Mouse (Mus musculus) gastrocnemius, adult 18-20 months (tissue): ENCODE data around the gene Arfrp1. TPM values are rescaled to one million over a fixed set of nuclear protein-coding genes. Genes with fewer than 3 reads are reported as not detected.
A peak's percentile ranks its signal among the peaks of the same experiment; 100 is the strongest.

ENCODE experiments used
- DNase-seq: peaks from one replicate; pipeline ENCODE4 v3.0.0; 2021; ENCODE audit warnings: low spot score
- long read RNA-seq, 2 experiments: library from polyadenylated mRNA; stranded (forward); transcript quantifications; one replicate each; pipeline ENCODE4 v2.0.0; 2021
- total RNA-seq, 2 experiments: library from RNA; stranded (reverse); gene quantifications; 2 replicates each; pipeline ENCODE4 v1.2.3; 2021

The Arfrp1 gene
- 10 to 100 TPM; 23.0 to 26.5 TPM for total RNA-seq
- long read RNA-seq, experiment 1, transcript Arfrp1-203 (8 exons, 2,447 nt), result major isoform, 12 of 28 reads
- long read RNA-seq, experiment 1, partial matches to known transcripts, result 1 of 28 reads
- long read RNA-seq, experiment 1, other reads (novel, unspliced or antisense), result 13 of 28 reads
- long read RNA-seq, experiment 2, transcript Arfrp1-203 (8 exons, 2,447 nt), result major isoform, 19 of 33 reads
- long read RNA-seq, experiment 2, partial matches to known transcripts, result 0 of 33 reads
- long read RNA-seq, experiment 2, other reads (novel, unspliced or antisense), result 10 of 33 reads

DNA sequence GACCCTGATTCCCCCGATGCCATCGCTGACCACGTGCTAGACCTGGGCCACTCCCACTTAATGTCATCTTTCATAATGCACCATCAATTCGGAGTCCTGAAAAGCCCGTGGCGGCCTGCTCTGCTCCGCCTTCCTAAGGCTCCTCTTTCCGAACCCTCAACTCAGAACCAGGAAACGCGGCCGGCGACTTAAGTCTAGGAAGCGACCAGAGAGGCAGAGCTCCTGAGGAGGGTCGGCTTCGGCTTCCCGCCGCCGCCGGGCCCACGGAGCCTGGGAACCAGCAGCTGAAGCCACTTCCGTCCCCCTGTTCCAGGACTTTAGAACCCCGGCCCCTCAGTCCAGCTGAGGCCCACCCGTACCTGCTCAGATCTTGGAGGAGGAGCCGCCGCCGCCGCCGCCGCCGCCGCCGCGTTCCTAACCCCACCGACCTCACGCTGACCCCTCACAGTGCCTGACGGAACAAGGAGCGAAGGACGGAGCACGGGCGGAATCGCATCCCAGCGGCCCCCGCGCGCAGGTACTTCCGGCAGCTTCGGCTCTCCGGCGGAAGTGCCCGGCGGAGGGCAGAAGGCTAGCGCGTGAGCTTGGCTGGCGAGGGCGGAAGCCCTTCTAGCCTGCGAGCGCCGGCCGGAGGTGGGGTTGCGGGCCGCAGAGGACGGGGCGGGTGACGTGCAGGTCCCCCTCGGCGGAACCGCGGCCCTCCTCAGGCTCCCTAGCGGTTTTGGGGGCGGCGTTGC, at the start of gene Arfrp1, which contains the start of gene Zgpat:
TSS of gene Arfrp1 (minus strand) at position 545 of the 737 bp plus-strand sequence.
TSS of gene Zgpat (plus strand) at position 69 of the 737 bp plus-strand sequence.
- DNase-seq, result peak; percentile 90

DNA sequence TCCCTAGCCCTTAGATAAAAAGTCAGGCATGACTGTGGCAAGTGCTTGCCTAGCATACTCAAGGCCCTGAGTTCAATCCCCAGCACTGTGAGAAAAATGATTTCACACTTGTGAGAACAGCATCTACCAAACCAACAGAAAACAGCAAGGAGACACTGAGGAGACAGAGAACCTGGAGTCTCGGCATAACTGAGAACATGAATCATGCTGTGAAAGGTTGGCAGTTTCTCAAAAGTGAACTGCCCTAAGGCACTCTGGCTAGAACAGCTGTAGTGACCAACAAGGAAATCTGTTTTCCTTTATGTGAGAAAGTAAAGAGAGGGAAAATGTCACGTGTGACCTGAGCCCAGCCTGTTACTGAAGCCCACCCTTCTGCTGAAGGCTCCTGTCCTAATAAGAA, 47.9 kb upstream of the Arfrp1 start:
- no peak for DNase-seq

DNA sequence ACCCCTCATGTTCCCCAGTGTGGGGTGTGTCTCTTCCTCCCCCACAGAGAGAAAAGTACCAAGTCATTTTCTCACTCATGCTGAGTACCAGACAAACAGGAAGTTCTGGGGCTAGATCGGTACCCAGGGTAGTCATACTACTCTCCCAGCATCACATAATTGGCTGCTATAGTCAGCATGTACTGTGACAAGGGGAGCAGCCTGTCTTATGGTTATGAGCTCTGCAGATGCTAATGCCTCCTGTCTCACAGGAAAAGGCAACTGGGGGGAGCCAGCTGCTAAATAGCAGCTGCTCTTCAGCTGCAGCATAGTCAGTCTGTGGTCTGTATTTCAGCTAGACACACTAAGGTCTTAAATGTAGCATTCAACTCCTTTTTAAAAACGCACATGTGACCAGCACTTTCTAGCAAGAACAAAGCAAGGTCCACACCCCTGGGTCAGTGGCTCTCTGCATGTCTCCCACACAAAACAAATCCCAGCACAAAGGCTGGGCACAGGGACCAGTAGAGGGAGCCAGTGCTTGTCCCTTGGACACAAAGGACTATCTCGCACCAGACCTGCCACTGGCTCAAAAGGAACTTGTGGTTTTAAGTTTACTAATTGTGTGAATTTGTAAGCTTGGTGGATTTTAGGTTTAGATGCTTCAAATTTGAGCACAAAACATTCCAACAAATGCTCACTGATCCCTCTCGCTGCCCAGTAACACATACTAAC, 45.7 kb upstream of the Arfrp1 start:
- peak; percentile 70 for DNase-seq

DNA sequence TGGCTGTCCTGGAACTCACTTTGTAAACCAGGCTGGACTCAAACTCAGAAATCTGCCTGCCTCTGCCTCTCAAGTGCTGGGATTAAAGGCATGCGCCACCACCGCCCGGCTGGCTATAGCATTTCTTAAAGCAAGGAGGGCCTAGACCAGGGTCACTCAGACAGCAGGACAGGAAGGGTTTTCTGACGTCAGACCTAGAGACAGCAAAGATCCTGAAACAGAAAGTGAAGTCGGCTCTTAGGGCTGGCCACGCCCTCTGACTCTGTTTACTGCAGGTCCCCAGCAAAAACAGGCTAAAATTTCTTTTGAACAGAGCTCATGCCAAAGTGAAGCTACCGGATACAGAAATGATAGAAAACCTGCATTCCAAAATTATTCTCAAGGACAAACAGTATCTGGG, 44.4 kb upstream of the Arfrp1 start:
- no peak for DNase-seq

DNA sequence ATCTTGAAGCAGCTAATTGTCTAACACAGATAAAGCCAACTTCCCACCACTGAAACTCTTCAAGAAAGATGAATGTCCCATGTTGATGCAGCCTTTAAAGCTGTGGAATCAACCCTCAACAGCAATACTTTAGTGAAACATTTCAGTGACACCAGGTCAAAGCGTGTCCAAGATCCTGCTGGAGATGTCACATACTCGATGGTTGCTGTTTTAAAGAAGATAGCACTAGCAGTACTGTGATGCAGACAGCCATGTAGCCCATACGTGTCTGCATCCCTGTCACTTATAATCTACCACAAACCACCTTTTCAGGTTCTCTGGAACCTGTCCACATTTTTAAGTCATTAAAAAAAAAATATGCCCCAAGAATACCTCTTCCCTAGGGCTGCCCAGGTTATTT, 38.5 kb upstream of the Arfrp1 start:
- DNase-seq, result no peak

DNA sequence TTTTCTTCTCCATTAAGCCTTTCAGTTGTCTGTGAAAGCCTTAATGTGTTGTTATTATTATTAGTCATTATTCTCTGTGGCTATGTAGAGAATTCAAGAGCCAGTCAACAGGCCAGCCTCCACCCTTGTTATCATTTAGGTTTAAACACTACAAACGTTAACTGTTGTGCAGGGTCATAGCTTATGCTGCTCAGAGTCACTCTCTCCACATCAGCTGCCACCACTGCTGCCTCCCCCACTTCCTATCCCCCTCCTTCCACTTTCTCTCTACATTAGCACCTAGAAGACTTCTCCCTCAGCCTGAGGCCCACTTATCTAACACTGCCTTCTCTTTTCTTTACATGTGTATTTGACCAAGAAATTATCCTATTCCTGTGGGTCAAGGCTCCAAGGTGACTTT, 36.3 kb upstream of the Arfrp1 start:
- DNase-seq, result no peak

DNA sequence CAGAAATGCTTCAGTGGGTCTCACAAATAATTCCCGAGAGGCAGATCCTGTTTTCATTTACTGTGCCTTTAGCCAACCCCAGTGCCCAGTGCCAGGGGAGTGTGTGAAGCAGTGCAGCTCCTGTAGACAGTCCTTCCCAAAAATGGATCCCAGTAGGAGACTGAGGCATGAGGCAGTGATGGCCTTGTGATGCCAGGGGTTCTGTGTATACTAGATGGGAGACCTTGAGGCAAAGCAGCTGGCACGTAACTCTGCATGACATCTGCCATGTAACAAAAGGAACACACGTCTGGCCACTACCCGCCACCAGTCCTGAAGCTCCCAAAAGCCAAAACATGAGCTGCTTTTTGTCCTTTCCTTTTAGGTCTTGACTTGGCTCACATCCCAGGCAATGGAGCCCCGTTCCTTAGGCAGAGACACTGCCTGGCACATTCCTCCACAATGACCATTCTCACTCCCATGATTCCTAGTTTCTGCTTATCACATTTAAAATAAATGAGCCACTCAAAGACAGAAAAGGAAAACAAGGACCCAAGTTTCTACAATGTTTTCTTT, 32.1 kb upstream of the Arfrp1 start:
- DNase-seq, result no peak

DNA sequence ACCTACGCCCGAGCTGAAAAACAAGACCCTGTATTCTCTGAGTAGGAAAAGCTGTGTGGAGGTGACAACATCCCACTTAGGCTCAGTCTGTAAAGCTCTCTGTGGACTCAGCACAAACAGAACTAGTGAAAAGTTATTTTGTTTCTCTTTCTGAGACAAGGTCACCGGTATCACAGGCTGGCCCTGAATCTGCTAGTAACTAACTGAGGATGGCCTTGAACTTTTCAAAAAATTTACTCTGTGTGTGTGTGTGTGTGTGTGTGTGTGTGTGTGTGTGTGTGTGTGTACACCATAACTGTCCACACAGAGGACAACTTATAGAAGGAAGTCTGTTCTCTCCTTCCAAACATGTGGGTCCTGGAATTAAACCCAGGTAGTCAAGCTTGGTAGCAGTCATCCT, 28.9 kb upstream of the Arfrp1 start:
- no peak for DNase-seq

DNA sequence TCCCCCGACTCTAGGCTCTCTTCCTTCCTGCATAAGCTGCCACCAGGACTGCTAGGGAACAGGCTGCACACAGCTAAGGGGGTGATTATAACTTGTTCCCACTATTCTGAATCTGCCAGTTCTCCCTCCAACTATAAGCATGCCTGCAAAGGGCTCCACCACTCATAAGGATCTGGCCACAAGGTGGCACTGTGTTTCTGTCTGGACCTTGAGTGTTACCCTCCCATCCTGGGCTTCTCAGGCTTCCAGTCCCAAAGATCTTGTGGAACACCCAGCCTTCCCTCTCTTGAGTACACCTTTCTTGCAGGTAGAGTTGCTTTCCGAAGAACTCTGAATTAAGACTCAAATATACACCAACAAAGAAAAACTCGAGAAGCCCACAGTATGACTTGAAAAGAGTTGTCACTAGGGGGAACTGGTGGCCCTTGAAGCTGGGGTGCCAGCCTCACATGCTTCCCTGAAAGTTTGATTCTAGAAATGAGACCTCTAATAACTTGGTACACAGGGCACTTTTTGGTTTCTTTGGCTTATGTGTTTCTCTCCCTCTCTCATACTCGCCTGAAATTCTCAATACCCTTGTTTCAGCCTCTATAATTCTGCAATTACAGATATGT, 27.5 kb upstream of the Arfrp1 start:
- peak; percentile 89 for DNase-seq

DNA sequence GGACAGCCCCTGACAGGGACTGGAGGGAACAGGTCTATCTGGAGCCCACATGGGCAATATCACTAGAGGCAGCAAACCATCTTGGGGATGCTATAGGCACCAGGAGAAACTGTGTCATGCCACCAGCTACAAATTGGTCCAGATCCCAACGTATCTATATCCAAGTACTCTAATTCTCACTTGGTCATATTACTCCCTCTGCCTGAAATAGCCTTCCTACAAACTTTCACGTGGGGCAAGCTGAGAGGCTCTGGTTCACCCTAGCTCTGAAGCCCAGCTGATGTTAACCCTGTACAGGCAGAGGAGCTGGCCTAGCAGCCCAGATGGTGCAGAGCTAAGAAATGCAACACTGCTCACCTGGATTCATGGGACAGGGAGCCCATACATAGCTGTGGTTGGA, 26.3 kb upstream of the Arfrp1 start:
- peak; percentile 46 for DNase-seq

DNA sequence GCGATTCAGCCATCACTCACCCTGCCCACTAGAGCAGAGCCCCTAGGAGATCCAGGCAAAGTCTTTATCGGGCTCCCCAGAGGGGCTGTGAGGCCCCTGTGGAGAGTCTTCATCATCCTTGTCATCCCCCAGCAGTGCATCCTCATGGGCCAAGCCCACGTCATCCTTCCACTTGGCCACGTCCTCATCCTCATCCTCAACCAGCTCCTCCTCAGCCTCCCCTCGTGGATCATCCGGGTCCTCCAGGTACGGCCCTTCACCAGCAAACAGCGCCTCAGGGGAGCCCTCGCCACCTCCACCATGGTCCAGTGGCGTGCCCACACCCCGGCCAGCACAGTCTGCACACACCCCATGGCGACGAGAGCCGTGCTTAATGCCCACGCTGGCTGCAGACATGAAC, 25.8 kb upstream of the Arfrp1 start:
- DNase-seq, result no peak

DNA sequence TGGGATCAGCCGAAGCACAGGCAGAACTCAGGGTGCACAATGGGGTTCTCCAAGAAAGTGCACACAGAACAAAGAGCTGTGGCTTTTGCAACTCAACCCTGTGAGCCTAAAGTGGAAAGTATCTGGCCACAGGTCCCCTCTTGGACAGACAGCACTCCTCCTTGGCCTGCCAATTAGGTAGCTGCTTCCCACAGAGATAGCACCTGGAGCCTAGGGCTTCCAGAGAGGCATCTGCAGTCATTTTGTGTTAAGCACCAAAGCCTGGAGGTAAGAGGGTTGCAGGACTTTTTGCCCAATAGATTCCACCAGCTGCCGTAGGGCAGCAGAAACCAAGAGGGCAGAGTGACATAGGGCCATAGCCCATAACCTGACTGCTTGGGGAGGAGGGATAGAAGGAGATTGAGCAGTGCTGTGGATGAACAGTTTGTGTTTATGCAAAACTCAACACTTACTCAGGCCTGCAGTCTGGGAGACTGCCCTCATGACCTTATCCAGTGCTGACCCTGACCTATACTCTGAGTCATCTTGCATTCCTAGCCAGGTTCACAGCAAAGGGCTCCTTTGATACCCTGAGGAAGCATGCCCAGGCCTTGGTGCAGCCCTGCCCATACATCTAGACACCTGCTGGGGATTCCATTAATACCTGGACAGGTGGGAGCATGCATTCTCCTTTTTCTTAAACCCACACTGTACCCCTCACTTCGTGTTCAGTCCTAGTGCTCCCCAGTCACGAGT, 25.1 kb upstream of the Arfrp1 start:
- DNase-seq, result no peak

DNA sequence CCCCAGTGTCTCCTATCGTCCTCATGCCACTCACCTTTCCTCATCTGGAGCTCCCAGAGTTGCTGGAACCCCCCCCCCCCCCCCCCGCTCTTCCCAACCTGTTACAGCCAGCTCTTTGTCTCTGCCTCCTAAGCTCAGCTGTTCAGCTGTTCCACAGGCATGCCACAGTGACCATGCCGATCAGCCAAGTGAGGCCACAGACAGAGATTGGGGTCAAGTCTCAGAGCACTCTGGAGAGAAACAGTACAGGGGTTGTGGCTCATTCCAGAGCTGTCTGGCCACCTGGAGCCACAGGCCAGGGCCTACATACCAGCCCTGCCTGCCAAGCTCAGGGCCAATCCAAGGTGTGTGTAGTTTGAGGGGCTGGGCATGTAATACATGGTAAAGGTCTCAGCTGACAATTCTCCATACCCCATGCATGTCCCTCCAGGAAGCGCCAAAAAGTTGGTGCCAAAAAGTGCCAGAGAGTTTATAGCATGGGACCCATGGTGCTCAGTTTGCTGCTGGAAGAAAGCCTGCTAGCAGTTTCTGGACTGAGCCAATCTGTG, 21.5 kb upstream of the Arfrp1 start:
- DNase-seq, result no peak

DNA sequence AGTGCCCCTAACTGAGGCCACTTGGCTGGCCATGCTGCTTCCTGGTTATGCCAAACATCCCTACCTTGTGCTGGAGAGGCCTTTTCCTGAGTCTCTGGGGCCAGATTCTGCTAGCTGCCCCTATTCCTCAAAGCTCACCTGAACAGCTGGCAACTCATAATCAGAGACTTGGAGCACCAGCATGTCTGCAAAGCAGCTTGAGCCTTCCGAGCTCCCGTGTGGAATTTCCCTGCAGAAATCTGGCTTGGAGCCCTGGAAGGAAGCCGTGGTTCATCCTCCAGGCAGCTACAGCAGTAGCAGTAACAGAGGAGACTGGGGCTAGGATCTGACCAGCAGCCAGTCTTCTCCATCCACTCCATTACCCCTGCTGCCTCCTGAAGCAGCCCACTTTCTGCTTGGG, 20.7 kb upstream of the Arfrp1 start:
- peak; percentile 72 for DNase-seq

DNA sequence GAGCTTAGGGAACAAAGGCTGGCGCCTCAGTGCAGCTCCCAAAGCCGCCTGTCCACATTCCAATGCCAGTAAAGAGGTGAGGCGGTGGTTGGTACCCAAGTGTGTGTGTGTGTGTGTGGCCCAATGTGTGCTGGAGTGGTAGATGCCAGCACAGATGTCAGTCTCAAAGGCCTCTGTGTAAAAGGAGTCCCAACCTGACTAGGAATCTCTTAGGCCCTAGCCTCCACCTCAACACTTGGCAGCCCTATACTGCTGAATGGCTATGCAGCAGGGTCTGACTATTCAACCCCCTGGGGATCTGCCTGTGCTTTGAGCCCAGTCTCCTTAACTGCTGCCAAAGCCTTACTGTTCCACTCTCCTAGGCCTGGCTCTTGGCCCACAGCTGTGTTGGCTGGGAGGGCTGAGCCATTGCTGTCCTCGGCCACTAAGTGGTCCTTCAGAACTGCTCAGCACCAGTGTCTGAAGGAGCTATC, 19.8 kb upstream of the Arfrp1 start:
- DNase-seq, result peak; percentile 85

DNA sequence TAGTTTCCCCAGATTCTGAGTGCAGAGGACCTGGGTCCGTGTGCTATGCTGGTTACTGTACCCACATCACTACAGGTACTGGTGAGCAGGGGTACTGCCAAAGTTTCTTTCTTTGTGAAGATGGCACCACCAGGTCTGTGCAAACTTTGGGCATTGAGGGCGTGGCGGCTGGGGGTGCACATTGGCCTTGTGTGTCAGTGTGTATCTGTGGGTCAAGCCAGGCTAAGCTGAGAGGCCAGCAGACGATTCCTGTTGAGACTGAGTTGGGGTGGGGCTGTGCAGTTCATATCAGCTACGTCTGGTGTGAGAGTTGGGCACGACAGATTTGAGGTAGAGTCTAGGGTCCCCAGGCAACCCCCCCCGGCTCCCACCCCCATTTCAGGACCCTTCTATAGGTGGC, 19.3 kb upstream of the Arfrp1 start:
- DNase-seq, result no peak

DNA sequence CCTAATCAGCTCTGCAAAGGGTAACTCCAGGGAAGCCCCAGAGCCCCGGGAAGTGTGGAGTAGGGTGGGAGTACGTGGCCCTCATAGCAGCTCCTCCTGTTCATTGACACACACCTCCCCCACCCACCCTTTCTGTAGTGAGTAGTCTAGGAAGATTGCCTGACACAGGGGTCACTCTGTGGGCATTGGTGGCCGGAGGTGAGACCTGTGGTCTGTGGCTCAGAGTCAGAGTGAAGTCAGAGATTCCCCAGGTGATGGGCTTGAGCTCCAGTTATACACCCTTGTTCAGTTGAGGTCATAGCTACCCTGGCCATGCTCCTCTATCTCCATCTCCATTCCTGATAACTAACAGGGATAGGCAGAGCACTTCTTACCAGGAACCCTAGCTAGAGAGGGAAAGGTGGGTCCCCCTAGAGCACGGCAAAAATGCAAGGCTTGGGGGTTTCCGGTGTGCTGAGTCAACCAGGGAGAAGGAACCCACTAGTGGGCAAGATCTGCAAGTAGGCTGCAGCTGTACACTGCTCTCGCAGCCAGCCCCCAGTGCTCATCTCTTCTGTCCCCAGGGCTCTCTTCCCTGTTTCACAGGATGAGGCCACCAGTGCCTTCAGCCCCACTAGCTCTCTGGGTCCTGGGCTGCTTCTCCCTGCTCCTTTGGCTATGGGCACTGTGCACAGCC, 16.6 kb upstream of the Arfrp1 start:
- no peak for DNase-seq

DNA sequence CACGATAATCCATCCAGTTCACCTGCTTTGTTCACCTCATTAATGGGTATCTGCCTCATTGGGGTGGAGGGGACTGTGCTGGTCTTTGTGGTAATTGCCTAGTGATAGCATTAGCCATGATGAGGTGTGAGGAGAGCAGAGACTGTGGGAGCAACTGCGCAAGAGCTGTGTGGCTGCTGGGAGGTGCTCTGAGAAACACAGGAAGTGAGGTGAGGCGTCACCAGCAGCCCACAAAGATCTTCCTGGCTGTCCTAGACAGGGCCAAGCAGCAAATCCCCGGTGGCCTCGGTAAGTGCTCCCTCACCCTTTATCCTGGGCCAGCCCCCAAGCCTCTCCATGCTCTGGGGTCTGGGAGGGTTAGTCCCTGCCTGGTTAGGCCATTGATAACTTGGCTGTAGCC, 15.9 kb upstream of the Arfrp1 start:
- DNase-seq, result no peak

DNA sequence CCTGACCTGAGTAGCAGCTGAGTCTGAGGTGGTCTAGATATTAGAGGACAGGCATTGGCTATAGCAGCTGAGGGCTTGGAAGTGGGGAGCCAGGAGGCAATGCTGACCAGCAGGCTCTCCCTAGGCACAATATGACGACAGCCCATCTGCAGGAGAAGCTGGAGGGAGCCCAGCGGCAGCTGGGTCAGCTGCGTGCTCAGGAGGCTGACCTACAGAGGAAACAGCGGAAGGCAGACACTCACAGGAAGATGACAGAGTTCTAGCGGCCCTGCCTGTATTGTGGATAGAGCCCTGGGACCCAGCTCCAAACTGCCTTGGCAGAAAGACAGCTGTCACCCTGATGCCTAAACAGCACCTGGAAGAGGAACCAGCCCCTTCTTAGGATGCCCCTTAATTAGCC, 15.0 kb upstream of the Arfrp1 start:
- DNase-seq, result no peak

DNA sequence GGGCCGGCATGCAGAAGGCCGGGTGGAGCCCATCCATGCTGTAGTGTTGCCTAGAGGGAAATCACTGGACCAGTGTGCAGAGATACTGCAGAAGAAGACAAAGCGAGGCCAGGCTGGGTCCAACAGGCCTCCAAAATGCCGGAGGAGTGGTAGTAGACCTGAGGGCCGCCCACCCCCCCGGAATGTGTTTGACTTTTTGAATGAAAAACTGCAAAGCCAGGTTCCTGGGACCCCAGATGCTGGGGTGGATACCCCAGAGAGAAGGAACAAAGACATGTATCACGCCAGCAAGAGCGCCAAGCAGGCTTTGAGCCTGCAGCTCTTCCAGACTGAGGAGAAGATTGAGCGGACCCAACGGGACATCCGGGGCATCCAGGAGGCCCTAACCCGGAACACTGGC, 14.6 kb upstream of the Arfrp1 start, which contains the start of gene Lime1:
TSS of gene Lime1 (plus strand) at position 301 of the 400 bp plus-strand sequence.
- no peak for DNase-seq
